Mouse (Mus musculus) thymus, postnatal 25 days (tissue): Measurements from ENCODE around the gene Ly9.

ENCODE experiments used
- DNase-seq: peaks from one replicate; pipeline ENCODE4 v3.0.0; 2022

Gene Ly9

GRCm38 (mm10) chr1:171568436-171568835 lies 38.8 kb downstream of the Ly9 start:
- DNase-seq: no peak

GRCm38 (mm10) chr1:171566777-171567176 lies 40.4 kb downstream of the Ly9 start:
- peak; percentile 66 for DNase-seq

DNA sequence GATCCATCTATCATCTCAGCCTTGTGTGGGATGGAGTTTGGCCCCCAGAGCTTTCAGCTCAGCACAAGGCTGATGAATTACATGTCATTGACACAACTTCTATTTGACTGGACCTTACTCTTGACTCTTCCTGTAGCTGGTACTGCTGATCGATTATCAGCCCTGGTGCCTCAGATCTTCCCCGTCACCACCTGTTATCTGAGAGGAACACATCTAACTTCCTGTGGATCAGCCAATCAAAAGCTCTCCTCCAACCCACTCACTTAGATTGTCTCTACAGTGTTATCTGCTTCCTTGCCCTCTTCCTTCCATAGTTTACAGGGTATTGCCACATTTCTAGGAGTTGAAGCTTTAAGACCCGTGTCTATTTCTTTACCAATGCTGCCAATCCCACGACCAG lies 41.3 kb downstream of the Ly9 start:
- no peak for DNase-seq

DNA sequence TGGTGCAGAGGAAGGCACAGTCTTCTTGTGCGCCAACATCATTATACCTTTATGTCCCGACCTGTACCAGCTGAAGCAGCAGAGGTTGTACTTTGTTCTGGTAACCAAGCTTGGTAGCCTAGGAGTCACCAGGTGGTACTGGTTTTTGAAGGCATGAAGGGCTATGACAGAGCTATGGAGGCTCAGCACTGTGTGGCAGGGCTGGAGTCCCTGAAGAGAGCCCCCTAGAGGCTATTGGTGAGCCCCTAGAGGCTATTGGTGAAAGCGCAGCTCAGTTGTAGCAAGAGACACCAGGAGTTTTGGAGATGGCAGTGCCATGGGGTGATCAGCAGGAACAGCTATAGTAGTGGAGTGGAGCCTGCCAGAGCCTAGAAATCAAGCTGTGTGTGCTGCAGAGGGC lies 43.0 kb downstream of the Ly9 start:
- DNase-seq: peak; percentile 50

DNA sequence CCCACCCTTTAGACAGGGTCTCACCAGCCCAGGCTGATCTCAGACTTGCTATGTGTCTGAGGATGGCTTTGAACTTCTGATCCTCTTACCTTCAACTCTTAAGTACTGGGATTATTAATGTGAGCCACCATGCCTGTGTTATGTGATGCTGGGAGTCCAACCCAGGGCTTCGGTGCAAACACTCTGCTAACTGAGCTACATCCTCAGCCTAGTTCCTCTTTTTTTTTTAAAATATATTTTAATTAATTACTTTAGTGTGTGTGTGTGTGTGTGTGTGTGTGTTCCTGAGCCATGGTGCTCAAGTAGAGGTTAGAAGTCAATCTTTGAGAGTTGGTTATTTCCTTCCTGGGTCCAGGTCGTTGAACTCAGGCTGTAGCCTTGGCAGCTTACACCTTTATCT lies 44.2 kb downstream of the Ly9 start:
- no peak for DNase-seq

DNA sequence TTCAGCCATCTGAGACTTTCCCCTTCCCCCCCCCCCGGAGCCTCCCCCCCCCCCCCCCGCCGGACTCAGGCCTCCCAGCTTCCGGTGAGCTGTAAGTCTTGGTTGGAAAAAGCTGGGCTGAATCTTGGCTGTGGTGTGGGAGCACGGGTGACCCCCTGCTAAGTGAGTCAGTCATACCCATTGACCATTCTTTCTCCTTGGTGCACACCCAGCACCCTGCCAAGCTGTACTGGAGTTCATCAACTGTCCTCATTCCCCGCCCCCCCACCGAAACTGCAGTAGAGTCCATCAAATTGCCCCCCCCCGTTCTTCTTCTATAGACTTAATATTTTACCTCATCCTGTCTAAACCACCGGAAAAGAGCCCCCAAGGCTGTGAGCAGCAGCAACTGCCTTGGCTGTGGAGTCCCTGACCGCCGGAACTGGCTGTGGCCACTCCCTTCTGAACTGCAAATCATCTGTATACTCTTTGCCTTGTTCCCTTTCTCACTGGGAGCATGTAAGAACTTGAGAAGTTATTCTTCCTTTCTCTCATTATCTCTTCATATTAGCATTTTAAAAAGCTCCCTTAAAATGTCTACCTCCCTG lies 45.5 kb downstream of the Ly9 start:
- DNase-seq: no peak

DNA sequence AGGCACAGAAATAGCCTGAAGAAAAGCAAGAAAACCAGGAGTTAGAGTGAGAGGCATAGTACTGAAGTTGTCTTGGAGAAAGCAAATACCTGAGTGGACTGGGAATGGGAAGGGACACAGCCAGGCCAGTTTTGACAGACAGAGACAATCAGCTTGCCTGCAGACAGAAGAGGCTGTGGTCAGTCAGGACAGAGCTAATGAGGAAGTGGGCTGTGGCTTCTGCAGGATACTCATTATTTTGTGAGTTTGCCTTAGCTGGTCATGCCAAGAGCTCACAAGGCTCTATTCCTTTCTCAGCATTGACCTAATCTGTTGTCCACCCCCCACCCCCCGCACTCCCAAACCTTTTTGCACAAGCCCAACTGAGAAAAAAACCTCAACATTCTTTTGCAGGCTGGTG lies 46.0 kb downstream of the Ly9 start:
- DNase-seq: no peak

DNA sequence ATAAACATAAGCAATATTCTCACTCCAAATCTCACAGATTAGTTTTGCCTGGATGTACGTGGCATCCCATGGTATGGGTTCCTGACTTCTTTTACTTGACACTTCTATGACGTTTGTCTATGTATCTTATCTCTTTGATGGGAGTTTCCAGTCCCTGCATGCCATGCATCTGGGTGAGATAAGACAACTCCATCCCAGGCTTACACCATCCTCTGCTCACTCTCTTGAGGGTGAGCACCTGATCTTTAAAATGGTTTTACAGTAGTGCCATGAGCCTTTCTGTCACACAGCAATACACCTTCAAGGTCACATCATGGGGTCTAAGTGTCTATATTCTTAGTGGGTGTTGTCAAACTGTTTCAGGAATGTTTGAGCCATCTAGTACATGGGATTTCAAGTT lies 46.9 kb downstream of the Ly9 start:
- DNase-seq: no peak

GRCm38 (mm10) chr1:171558898-171559297 lies 48.3 kb downstream of the Ly9 start, which contains the start of gene Cd244a:
Gene Cd244a, plus strand, starts transcription at chr1:171559193.
- no peak for DNase-seq

DNA sequence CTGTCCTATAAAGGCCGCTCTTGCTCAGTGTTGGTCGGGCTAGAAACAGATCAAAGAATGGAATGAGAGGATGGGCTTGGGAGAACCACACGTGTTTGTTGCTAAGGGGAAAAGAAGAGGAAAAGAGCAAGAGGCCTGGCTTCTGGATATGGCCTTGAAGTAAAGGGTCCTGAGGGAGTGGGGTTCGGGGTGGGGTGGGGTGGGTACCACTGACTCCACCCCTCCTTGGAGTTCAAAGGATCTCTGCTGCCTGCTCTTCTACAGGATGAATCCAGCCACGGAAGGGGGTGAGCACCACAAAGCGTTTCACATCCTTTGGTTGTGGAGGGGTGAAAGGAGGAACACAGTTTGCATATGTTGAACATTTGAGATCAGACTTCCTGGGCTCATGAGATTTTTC lies 48.8 kb downstream of the Ly9 start:
- no peak for DNase-seq

DNA sequence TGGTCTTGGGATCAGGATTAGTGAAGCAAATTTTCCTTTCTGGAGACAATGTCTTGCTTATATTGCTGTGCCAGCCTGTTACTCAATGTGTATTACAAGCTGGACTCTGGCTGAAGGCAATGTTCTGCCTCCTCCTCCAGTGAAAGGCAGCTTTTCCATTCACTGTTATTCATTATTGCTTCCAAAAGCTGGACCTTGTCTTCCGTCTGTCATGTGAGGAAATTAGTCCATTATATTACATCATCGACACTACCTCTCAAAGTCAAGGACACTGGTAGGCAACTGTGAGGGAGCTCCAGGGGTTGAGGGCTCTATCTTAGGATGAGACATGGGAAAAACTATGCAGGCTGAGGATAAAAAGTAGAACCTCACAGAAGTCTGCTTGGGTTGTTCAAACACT lies 50.8 kb downstream of the Ly9 start:
- no peak for DNase-seq

DNA sequence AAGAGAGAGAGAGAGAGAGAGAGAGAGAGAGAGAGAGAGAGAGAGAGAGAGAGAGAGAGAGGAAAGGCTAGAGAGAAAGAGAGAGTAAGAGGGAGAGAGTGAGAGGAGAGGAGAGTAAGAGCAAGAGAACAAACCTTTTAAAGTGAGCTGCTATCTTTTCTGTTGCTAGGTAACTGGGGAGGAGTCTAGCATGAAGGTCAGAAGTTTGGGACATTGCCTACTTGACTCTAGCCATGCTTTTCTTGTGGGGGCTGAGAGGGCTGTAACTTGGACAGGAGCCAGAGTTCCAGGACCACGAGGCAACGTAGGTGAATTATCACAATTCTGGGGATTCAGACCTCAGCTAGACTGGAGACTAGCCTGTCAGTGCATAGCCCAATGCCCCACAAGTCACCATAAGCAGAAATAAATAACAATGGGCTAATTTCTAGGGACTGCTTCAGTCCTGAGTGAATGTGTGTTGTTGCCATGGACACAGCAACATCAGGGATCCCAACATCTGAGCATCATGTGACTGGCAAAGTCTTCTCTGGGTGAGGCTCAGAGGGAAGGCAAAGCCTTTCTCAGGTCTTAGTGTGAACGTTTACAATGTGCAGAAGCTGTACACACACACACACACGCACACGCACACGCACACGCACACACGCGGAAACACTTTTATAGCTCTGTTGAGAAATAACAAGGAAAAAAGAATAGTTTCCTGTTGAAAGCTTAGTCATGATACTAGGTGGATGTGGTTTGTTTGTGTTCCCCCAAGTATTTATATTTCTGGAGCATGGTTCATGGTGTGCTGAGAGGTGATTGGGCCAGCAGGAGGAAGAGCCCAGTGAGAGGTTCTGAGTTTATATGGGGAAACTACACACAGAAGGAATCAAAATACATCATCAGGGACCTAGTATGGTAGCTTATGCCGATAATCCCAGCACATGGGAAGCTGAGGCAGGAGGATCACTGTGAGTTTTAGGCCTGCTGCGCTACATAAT lies 53.6 kb downstream of the Ly9 start:
- DNase-seq: no peak

DNA sequence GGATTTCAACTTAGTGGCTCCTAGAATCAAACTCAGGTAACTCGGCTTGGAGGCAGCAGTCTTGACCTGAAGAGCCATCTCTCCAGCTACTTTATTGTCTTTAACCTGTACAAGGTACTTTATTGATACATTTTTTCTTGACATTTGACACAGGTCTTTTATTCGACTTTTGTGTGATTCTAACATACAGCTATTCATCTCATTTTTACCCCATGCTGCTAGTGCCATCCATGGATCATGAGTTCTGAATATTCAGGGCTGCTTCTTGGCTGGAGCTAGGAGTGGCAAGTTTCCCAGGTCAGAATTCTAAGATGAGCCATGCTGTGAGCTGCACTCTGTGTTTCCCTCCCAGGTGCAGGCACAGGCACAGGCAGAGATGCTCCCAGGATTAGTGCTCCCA lies 55.0 kb downstream of the Ly9 start:
- DNase-seq: no peak

DNA sequence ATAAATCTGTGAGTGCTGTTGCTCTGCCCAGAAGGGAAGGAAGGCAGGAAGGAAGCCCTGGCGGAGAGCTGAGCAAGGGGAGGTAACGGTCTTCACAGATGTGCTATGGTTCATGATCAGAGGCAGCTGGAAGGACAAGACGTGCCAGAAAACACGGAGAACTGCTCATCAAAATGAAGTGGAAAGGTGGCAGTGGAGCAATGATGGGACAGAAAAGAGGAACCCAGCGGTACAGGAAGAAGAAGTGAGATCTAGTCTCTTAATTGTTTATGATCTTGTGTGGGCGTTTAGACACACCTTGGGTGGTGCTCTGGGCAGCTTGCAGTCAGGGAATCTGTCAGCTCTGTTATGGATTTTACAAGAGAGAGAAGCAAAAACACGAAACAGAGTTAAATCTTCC lies 55.9 kb downstream of the Ly9 start:
- peak; percentile 20 for DNase-seq

DNA sequence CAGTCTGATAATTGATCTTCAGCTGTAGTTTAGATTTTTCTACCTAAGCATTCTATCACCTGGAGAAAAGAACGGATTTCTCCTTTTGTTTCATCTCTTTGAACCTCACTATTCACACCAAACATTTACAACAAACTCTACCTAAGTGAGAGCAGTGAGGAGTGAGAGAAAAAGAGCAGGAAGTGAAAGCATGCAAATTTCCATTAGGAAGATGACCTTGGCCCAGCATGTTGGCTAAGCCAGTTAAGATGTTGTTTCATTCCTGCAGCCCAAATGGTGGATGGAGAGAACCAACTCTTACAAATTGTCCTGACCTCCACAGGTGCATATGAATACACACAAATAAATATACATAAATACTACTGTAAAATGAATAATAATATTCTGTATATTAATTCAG lies 66.5 kb downstream of the Ly9 start:
- DNase-seq: no peak
